Mouse (Mus musculus): ENCODE data around the gene Mrpl42.

Mrpl42 gene

DNA sequence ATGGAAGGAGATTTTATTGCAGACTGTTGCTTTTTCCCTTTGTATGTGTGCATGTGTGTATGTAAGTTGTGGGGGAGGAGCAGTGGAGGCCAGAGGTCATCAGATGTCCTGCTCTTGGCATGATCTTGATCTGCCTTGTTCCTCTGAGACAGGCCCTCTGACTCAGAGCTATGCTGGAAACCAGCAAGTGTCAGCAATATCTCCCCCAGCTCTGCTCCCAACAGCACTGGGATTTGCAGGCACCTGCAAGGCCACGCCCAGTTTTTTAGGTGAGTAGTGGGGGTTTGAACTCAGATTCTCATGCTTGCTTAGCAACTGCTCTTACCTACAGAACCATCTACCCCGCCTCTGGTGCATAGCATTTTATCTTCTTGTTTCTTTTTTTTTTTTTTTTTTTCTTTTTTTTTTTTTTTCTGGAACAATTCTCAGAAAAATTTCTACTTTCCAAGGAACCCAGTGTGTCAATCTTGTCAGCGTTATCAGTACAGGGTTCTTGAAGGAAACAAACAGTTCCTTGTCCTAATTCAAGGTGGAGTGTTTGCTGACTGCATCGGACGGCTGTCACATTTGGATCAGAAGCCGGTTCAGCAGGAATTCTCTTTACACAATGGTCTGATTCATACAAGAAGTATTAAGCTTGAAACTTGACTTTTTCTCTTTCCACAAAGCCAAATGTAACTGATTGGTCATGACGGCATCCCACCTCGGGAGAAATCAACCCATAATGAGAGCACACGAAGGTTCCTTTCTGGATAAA lies 43.5 kb downstream of the Mrpl42 start:
- in situ Hi-C loops (cut with MboI, MseI) = no loop called here

DNA sequence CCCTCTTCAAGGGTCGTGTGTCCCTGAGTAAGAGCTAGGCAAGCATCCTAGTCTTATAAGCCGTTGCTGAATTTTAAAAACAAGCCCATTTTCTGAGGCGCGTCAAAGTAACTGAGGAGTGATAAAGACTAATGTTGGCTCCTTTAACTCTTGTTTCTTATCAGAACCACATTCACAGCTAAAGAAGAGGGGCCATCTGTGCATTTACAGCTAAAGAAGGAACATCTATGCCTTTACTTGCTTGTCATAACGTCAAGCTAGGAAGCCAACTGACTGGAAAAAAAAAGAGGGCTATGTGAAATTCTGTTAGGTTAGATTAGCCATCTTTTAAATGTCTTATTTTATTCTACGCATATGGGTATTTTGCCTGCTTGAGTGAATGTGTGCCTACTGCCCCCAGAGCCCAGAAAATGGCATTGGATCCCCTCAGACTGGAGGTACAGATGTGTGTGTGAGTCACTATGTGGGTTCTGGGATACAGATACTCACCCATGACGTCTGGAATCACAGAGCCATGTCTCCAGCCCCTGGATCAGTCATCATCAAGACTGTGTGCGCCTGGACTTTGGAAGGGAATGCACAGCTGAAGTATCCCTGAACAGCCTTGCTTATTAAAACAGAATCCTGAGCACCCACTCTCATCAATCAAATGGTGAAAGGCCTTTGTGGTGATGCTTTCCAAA lies 44.2 kb downstream of the Mrpl42 start:
- in situ Hi-C loops (cut with MboI, MseI) = no loop called here

DNA sequence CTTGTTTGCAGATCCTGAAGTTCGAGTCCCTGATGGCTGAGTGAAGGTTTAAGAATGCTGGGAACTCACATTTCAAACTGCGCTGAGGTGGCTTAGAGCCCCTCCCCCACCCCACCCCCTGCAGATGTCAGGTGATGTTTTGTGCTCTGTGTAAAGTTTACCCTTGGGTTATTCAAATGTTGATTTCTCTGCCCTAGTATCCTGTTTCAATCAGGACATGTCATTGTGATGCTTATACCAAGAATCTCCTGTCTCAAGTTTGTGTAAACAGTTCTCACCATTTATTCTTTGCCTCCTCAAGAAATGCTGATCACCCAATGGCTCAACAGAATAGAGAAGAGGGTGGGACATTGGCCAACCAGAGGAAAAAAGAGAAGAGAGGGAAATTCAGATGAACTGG lies 45.6 kb downstream of the Mrpl42 start:
- in situ Hi-C loops (cut with MboI, MseI) = no loop called here

DNA sequence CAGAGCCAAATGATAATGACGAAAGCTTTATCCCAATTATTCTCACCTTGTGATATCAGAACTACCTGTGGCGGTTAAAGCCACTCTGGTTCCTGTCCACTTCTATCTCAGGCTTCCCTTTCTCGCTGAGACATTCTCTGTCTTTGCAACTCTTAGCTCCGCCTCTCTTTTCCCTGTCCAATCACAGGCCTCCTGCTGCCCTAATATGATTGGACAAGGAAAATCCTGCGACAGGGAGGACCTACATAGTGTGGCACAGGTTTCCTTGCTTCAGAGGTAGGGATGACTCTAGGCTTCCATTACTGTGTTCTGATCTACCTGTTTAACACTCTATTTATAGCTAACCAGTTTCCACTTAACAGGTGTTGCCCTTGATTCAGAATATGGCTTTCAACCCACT lies 48.5 kb downstream of the Mrpl42 start:
- in situ Hi-C loops (cut with MboI, MseI) = no loop called here

DNA sequence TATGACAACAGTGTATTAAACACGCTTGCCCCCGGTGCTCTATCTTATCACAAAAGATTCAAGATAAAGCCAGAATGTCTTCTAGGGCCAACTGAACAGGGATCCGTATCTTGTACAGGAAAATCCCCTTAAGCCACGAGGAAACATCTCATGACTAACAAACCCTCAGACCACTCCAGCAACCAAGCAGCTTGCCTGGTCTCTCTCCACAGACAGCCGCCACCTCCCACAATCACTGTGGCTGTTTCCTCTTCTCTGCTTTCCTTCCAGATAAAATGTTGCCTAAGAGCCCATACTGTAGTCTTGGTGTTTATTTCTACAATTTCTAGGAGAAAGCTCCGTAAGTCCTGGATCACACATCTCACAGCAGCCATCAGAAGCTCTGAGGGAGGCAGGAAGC lies 52.7 kb downstream of the Mrpl42 start:
- in situ Hi-C loops (cut with MboI, MseI) = no loop called here

DNA sequence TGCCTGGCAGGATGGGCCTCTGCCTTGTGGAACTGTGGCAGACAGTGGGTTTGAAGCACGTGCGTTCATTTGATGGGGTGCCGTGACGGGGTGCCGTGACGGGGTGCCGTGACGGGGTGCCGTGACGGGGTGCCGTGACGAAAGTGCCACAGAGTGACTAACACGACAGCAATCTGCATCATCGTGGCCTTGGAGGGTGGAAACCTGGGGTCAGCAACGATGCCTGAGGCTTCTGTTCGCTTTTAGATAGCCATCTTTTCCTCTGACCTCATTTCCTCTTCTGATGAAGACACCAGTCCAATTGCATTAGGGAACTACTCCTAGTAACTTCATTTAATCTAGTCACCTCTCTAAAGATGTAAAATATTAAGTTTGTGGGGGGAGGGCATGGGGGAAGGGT lies 53.8 kb downstream of the Mrpl42 start:
- in situ Hi-C loops (cut with MboI, MseI) = no loop called here

DNA sequence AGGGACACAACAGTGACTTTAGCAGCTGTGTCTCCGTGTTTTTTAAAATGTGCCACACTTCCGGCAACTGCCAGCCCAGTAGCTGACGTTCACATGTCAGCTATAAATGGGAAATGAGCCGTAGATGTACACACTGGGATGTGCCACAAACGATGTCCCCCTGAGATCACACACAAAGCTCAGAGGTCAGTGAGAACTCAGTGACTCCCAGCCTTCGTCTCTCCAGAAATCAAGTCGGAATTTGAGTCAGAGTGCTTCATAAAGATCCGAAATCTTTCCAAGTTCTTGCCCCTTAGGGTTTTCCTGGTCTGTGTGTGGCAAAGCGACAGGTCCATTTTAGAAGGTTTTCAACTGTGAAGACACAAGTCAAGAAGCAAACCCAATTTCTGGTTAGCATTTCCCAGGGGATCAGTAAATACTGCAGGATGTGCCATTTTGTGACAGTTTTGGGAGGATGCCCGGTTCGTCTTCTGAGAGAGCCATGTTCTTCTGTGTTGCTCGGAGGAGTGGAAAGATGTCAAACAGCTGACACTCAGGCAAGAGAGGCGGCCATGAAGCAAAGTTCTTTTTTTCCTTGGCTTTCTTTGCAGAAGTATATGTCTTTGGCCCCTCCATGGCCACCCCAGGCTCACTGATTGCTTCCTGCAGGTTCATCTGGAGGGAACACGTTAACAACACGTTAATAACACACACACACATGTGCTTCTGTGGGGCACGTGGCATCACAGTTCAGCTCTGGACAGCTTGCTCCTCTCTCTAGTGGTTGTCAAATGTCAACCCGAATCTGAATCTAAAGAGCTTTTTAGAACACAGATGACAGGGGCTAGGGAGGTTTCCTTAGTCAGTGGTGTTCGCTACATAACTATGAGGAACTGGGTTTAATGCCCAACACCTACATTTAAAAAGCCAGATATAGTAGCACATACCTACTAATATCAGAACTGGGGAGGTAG lies 56.4 kb downstream of the Mrpl42 start:
- in situ Hi-C loops (cut with MboI, MseI) = no loop called here

DNA sequence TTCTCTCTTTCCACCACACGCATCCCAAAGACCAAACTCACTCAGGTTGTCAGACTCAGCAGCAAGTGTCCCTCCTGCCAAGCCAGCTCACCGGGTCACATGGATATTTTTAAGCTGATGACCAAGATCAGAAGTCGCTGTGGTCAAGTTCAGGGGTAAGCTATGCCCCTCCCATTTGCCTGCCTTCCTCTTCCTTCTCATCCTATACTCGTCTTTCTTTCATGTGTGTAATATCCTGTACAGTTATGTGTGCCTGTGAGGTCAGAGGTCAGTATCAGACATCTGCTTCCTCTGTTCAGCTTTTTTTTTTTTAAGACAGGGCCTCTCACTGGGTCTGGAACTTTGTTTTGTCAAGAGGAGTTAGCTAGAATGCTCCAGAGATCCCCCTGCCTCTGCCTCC lies 59.4 kb downstream of the Mrpl42 start:
- in situ Hi-C loops (cut with MboI, MseI) = no loop called here

DNA sequence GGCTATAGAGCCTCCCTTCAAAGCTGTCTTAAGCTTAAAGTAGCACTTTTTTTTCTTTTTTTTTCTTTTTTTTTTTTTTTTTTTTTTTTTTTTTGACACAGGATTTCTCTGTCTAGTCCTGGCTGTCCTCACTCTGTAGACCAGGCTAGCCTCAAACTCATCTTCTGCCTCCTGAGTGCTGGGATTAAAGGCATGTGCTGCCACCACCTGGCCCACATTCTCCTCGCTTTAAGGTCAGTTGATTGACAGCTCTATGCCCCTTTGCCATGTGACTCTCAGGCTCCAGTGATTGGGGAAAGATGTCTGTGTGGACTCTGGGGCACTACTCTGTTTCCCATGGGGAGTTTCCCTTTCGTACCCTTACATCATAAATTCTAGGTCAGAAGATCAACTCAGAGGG lies 61.2 kb downstream of the Mrpl42 start:
- in situ Hi-C loops (cut with MboI, MseI) = no loop called here

DNA sequence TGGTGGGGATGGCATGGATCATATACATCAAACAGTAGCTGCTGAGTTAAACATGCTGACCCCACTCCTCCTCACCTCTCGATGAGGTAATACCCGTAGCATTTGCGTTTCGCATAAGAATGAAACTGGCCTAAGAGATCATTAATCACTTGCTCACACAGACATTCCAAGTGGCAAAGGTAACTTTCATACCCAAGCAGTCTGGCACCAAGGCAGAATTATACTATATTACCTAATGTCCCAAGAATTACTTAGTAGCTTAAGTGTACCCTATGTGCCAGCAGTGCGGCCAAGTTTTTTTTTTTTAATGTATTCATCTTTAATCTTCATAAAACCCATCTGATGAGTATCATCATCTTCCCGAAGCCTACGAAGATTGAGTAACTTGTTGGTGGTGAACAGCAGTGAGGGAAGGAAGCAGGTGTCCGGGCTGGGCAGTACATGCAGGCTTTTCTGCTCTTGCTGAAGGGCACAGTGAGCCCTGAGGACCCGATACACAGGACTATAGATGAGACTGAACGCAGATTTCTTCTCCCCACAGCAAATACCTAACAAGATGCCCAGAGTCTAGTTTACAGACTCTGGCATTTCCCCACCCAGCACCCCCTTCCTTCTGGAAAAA lies 61.9 kb downstream of the Mrpl42 start:
- in situ Hi-C loops (cut with MboI, MseI) = no loop called here

DNA sequence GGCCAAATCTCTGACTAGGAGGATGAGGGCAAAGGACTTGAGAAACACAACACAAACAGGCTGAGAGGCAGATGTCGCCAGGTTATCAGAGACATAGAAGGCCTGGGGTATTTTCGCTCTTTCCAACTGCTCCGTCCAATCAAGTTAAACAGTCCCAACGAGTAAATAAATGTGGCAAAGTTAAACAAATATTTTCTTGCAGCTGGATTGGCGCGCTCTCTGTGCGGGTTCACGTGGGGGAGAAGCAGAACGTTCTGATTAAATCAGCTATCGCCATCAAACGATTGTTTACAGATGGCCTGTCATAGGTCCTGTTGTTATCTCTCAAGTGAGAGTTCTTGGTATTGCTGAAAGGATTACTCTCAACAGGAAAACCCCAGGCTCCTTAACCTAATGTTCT lies 62.8 kb downstream of the Mrpl42 start:
- in situ Hi-C loops (cut with MboI, MseI) = no loop called here

All from regulatory T cell (primary cell).